Mouse (Mus musculus) erythroblast, embryonic 14.5 days (primary cell): ENCODE data around the gene Gabpb2.

ENCODE experiments used
- GATA1 ChIP-seq: IDR thresholded peaks from 2 replicates; pipeline ENCODE4 v1.6.1; 2012; ENCODE audit warnings: low read length, inconsistent platforms, mixed read lengths
- TAL1 ChIP-seq: IDR thresholded peaks from 3 replicates; pipeline ENCODE4 v1.6.1; 2012; ENCODE audit warnings: low read length, inconsistent platforms, mixed read lengths

DNA sequence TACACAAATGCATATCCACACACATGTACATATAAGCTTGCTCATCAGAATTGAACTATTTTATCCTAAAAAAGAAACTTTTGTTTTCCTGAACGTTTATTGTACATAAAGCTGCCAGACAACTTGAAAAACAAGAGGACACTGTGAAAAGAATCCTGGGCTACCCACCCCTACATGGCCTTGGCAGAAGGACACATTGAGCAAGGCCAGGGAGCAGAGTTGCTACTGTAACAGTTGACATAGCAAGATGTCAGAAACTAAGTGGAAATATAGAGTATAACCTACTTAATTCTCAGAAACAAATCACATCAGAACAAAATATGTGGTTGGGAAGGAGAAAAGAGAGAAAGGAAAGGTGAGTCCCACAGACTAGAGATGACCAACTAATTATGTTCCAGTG lies 35.9 kb downstream of the Gabpb2 start:
- no peak for TF ChIP-seq TAL1
- no peak for TF ChIP-seq GATA1
